Mouse (Mus musculus) myocyte (in vitro differentiated cells): ENCODE results near the gene Atoh7. TPM values are rescaled to one million over a fixed set of nuclear protein-coding genes. Genes with fewer than 3 reads are reported as not detected.

Experiments
- H3K27me3 ChIP-seq: one replicate; pipeline ENCODE4 v1.6.1; 2011; ENCODE audit not compliant: control insufficient read depth, insufficient read depth, insufficient read length
- H3K36me3 ChIP-seq: one replicate; pipeline ENCODE4 v1.6.1; 2011; ENCODE audit not compliant: control insufficient read depth, insufficient read depth
- H3K4me2 ChIP-seq: one replicate; pipeline ENCODE4 v1.6.1; 2011; ENCODE audit warnings: low read depth, control low read depth
- H3K4me3 ChIP-seq: one replicate; pipeline ENCODE4 v1.5.1; 2011; ENCODE audit warnings: mild to moderate bottlenecking, control low read depth, moderate library complexity
- H3K79me2 ChIP-seq: one replicate; pipeline ENCODE4 v1.6.1; 2011; ENCODE audit not compliant: control insufficient read depth, insufficient read depth
- H3ac ChIP-seq: one replicate; pipeline ENCODE4 v1.6.1; 2011; ENCODE audit not compliant: control insufficient read depth, insufficient read length
- CEBPB ChIP-seq: IDR thresholded peaks from 2 replicates; pipeline ENCODE4 v1.6.1; 2011; ENCODE audit warnings: mild to moderate bottlenecking, moderate library complexity; ENCODE audit not compliant: poor library complexity, insufficient read depth, severe bottlenecking
- E2F4 ChIP-seq: IDR thresholded peaks from one replicate; pipeline ENCODE4 v1.6.1; 2011; ENCODE audit warnings: mild to moderate bottlenecking, control low read depth, moderate library complexity; ENCODE audit not compliant: insufficient read depth
- MAX ChIP-seq: IDR thresholded peaks from one replicate; pipeline ENCODE4 v1.6.1; 2011; ENCODE audit warnings: low read depth, mild to moderate bottlenecking, control low read depth
- MYOD1 ChIP-seq, 3 experiments: IDR thresholded peaks; one replicate each; pipeline ENCODE4 v1.6.1; 2011; ENCODE audit warnings: control low read depth in 2 of 3, low read depth in 2 of 3, mild to moderate bottlenecking in 2 of 3, moderate library complexity in 1 of 3; ENCODE audit not compliant: insufficient read length in 2 of 3, control insufficient read depth in 1 of 3
- MYOG ChIP-seq, 3 experiments: IDR thresholded peaks; one replicate each; pipeline ENCODE4 v1.6.1; 2011; ENCODE audit warnings: control low read depth in 2 of 3, low read depth in 2 of 3, mild to moderate bottlenecking in 2 of 3; ENCODE audit not compliant: insufficient read length in 2 of 3, control insufficient read depth in 1 of 3, insufficient read depth in 1 of 3
- POLR2A ChIP-seq: IDR thresholded peaks from one replicate; pipeline ENCODE4 v1.6.1; 2011; ENCODE audit warnings: low read depth, mild to moderate bottlenecking, control low read depth, moderate library complexity; ENCODE audit not compliant: insufficient read length
- POLR2AphosphoS2 ChIP-seq: IDR thresholded peaks from one replicate; pipeline ENCODE4 v1.6.1; 2011; ENCODE audit warnings: low read depth, control low read depth; ENCODE audit not compliant: insufficient read length
- REST ChIP-seq: IDR thresholded peaks from one replicate; pipeline ENCODE4 v1.6.1; 2011; ENCODE audit warnings: mild to moderate bottlenecking, control low read depth, moderate library complexity; ENCODE audit not compliant: insufficient read depth, insufficient read length
- SRF ChIP-seq: IDR thresholded peaks from one replicate; pipeline ENCODE4 v1.6.1; 2011; ENCODE audit warnings: low read depth; ENCODE audit not compliant: control insufficient read depth, insufficient read length
- TCF12 ChIP-seq: IDR thresholded peaks from one replicate; pipeline ENCODE4 v1.6.1; 2011; ENCODE audit warnings: mild to moderate bottlenecking, control low read depth; ENCODE audit not compliant: poor library complexity, insufficient read depth, severe bottlenecking
- TCF3 ChIP-seq: IDR thresholded peaks from one replicate; pipeline ENCODE4 v1.6.1; 2011; ENCODE audit warnings: low read depth, control low read depth; ENCODE audit not compliant: insufficient read length
- USF1 ChIP-seq: IDR thresholded peaks from one replicate; pipeline ENCODE4 v1.6.1; 2011; ENCODE audit warnings: low read depth, mild to moderate bottlenecking, control low read depth, moderate library complexity
- polyA plus RNA-seq: library from polyadenylated mRNA; unstranded; fragments of >200 nt; fragmentation: generic; extraction: Trizol; gene quantifications from one replicate; pipeline ENCODE4 v1.2.1, GENCODE M21; 2012; ENCODE audit warnings: missing spikeins

Gene Atoh7
- polyA plus RNA-seq, 1 experiment: not detected

DNA sequence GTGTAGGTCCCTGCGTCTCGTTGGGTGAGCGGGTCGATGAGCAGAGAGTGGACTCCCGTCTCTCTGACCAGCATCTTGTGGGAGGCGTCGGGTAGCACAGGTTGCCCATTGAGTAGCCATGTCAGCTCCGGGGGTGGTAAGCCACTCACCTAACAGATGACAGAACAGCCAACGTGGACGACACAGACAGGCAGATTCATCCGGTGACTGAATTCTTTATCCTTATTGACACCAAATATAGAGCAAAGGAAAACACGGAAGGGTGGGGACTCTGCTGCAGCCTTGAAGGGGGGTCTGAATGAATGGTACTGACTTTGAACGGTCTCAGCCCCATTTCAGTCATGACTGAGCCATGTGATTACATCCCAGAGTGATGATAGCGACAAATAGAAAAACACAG lies 22.5 kb downstream of the Atoh7 start:
- no peaks in the 10 kb centered on the region for H3K79me2 ChIP-seq
- H3K27me3 ChIP-seq: no peaks in the 10 kb centered on the region
- H3K4me2 ChIP-seq: no peak overlapping the region
- no peak overlapping the region for H3K4me3 ChIP-seq
- H3ac ChIP-seq: no peak overlapping the region
- TF ChIP-seq SRF (no peak), MYOD1 (IDR thresholded peaks at IDR 0.05; ENCODE audit: control insufficient read depth in 1 of 3, insufficient read length in 2 of 3, low read depth in 2 of 3) (no peak), E2F4 (no peak), REST (no peak), TCF12 (no peak), USF1 (no peak), POLR2AphosphoS2 (no peak), MYOG (IDR thresholded peaks at IDR 0.05; ENCODE audit: control insufficient read depth in 1 of 3, insufficient read depth in 1 of 3, insufficient read length in 2 of 3, low read depth in 2 of 3) (no peak), CEBPB (no peak), POLR2A (no peak), MAX (no peak), TCF3 (no peak)
- H3K36me3 ChIP-seq: no peaks in the 10 kb centered on the region

GRCm38 (mm10) chr10:63122516-63122915 lies 23.1 kb downstream of the Atoh7 start:
- H3K27me3 ChIP-seq: no peaks in the 10 kb centered on the region
- TF ChIP-seq MAX (no peak), TCF3 (no peak), TCF12 (no peak)

GRCm38 (mm10) chr10:63123141-63123540 lies 23.7 kb downstream of the Atoh7 start:
- H3K4me3 ChIP-seq: no peak overlapping the region
- H3K4me2 ChIP-seq: no peak overlapping the region
- H3ac ChIP-seq: no peak overlapping the region
- H3K27me3 ChIP-seq: no peaks in the 10 kb centered on the region
- H3K79me2 ChIP-seq: no peaks in the 10 kb centered on the region
- TF ChIP-seq MYOD1 (IDR thresholded peaks at IDR 0.05; ENCODE audit: control insufficient read depth in 1 of 3, insufficient read length in 2 of 3, low read depth in 2 of 3) (no peak), REST (no peak), MAX (no peak), CEBPB (no peak)
- no peaks in the 10 kb centered on the region for H3K36me3 ChIP-seq

More at GRCm38 (mm10) chr10:63122516-63122915, 23.1 kb downstream of the Atoh7 start:
- Histone ChIP-seq H3ac (no peak overlapping the region), H3K4me3 (no peak overlapping the region), H3K79me2 (no peaks in the 10 kb centered on the region), H3K4me2 (no peak overlapping the region), H3K36me3 (no peaks in the 10 kb centered on the region)

DNA sequence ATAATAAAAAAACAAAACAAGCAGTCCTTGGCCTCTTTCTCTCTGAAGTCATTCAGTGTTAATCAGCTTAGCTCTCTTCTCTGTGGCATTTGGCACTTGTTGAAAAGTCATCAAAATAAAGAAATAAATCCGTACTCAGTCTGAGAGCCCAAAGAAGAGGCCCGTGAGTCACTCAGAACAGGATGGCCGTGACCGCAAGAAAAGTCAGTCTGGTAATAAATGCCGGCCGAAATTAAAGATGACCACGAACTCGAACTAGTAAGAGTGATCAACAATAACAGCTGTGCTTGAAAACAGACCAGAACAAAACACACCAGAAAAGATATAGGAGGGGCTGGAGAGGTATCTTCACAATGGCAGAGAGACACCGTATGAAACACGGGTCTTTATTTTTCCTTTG lies 24.6 kb downstream of the Atoh7 start:
- Histone ChIP-seq H3K4me3 (no peak overlapping the region), H3ac (no peak overlapping the region), H3K27me3 (no peaks in the 10 kb centered on the region), H3K4me2 (peak overlapping the region; percentile 62), H3K36me3 (no peaks in the 10 kb centered on the region), H3K79me2 (no peaks in the 10 kb centered on the region)
- TF ChIP-seq TCF3 (no peak), MYOD1 (IDR thresholded peaks at IDR 0.05; ENCODE audit: control insufficient read depth in 1 of 3, insufficient read length in 2 of 3, low read depth in 2 of 3) (peak; percentile 56 to 66 (median 61)), USF1 (no peak), MYOG (IDR thresholded peaks at IDR 0.05; ENCODE audit: control insufficient read depth in 1 of 3, insufficient read depth in 1 of 3, insufficient read length in 2 of 3, low read depth in 2 of 3) (no peak), MAX (no peak)

- H3K27me3 ChIP-seq: no peaks in the 10 kb centered on the region
These were observed 25.9 kb downstream of the Atoh7 start for GRCm38 (mm10) chr10:63125343-63125742.

More at GRCm38 (mm10) chr10:63125343-63125742, 25.9 kb downstream of the Atoh7 start:
- no peaks in the 10 kb centered on the region for H3K79me2 ChIP-seq
- TF ChIP-seq MYOG (IDR thresholded peaks at IDR 0.05; ENCODE audit: control insufficient read depth in 1 of 3, insufficient read depth in 1 of 3, insufficient read length in 2 of 3, low read depth in 2 of 3) (no peak), E2F4 (no peak), MYOD1 (IDR thresholded peaks at IDR 0.05; ENCODE audit: control insufficient read depth in 1 of 3, insufficient read length in 2 of 3, low read depth in 2 of 3) (no peak), SRF (no peak), POLR2A (no peak), TCF12 (no peak), REST (no peak), TCF3 (no peak), CEBPB (no peak), USF1 (no peak), POLR2AphosphoS2 (no peak), MAX (no peak)
- H3K4me3 ChIP-seq: no peak overlapping the region
- H3K4me2 ChIP-seq: no peak overlapping the region
- no peak overlapping the region for H3ac ChIP-seq
- no peaks in the 10 kb centered on the region for H3K36me3 ChIP-seq
